Mouse (Mus musculus): Measurements from ENCODE around the gene Extl1.

GRCm38 (mm10) chr4:134319074-134319473, 64.6 kb downstream of the Extl1 start:
- TF ChIP-seq GATA1 (IDR thresholded peaks at IDR 0.05; ENCODE audit: borderline replicate concordance, low read length): no peak
- no peak for TF ChIP-seq FLI1 (IDR thresholded peaks at IDR 0.05; ENCODE audit: low read length)

Data from megakaryocyte, embryonic 14.5 days (primary cell).